Mouse (Mus musculus) regulatory T cell (primary cell): ENCODE measurements around the gene Duoxa2.
"Not testable (repeated sequence)": the region's sequence is repeated elsewhere in the genome, so short reads cannot be mapped to it uniquely, and the experiment has no call there.

Experiments
- in situ Hi-C: fragments of 300-600 bp; cut with MboI, MseI; formaldehyde crosslinking; loops from one replicate; pipeline ENCODE4 v1.15.1; 2025; ENCODE audit warnings: high pct_unique_total_duplicates

Gene Duoxa2

DNA sequence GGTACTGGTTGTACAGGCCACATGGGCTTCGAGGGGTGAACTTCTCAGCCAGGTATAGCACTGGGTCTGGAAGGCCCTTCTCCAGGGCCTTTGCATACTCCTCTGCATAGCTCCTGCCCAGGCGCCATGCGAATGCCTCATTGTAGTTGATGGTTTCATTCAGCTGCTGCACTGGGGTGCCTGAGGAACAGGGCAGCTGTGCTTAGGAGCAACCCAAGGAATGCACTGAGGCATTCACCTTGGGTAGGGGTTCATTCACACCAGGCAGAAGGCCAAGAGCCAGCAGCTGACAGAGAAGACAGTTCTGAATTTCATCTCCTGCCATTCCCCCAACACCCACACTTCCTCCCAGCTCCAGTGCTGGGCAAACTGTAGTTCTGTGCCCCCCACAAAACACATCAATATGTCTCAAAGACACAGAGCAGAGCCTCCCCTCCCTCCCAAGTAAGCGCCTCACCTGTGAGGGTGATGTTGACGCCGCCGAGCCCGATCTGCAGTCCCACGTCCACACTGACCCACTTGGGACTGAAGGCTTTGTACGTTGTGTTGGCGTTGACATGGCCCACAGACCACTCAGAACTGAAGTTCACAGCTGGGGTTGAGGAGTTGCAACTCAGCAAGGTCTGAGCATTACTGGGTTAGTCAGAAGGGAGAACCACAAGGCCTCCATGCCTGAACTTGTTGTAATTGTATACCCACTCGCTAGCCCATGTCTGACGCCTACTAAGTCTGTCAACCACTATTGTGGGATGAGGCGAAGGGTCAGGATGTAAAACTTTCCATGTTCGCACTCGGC, 6.6 kb downstream of the Duoxa2 start:
- in situ Hi-C loops: loop anchor here (5.0 kb wide), 1 partner anchor 42 kb away; no protein-coding TSS in a partner anchor

- in situ Hi-C loops: loop anchor here (5.0 kb wide), 1 partner anchor 41 kb away; no protein-coding TSS in a partner anchor
These were observed 7.5 kb downstream of the Duoxa2 start for GRCm38 (mm10) chr2:122306184-122306583.

- in situ Hi-C loops: loop anchor here (5.0 kb wide), 1 partner anchor 38 kb away; no protein-coding TSS in a partner anchor
These were observed 10.9 kb downstream of the Duoxa2 start for GRCm38 (mm10) chr2:122309647-122310046.

- in situ Hi-C loops: no loop called here
These were observed 12.9 kb downstream of the Duoxa2 start for GRCm38 (mm10) chr2:122311561-122311960.

GRCm38 (mm10) chr2:122312722-122313417, 14.2 kb downstream of the Duoxa2 start:
- in situ Hi-C loops: no loop called here

DNA sequence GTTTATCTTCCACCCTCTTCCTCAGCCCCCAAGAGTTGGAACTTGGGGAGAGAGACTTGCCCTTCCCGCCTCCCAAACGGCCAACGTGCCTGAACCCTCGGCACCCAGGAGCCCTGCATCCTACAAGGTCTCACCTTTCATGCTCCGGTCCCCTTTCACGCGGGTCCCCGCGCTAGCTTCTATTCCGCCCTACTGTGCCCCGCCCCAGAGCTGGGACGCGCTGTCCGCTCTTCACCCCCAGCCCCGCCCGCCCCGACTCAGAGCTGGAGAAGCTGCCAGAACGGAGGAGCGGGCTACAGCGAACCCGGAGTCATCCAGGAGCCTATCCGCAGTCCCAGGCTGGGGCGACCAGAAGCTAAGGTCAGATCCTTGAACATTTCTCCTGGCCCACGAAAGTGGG, 14.8 kb downstream of the Duoxa2 start, which contains the start of gene Duoxa1:
TSS of gene Duoxa1 (minus strand) at position 195 of the 400 bp plus-strand sequence.
- in situ Hi-C loops: no loop called here

- in situ Hi-C loops: no loop called here
These were observed 16.7 kb downstream of the Duoxa2 start, which contains the start of gene Duox1 for GRCm38 (mm10) chr2:122315372-122315771. Duox1 (plus strand) TSS chr2:122315672.

DNA sequence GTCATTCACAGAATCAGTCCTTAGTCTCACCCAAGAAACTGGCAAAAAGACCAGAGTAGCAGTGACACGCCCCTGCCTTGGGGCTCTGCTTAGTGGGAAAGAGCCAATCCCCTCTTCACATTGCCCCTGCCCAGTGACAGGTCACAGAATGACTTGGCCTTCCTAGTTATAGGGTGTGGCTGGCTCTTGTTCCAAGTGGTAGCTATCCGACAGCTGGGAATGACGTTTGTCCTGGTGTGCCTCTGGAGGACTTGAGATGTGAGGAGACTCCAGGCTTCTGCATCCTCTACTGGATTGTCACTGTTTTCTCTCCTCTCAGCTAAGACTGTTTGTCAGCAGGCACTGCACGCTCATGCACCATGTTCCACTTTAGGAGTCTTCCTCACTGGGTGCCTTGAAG, 18.7 kb downstream of the Duoxa2 start:
- in situ Hi-C loops: no loop called here

- in situ Hi-C loops: loop anchor here (10.0 kb wide), 1 partner anchor 1549 kb away; no protein-coding TSS in a partner anchor
These were observed 25.3 kb downstream of the Duoxa2 start for GRCm38 (mm10) chr2:122323960-122324359.

DNA sequence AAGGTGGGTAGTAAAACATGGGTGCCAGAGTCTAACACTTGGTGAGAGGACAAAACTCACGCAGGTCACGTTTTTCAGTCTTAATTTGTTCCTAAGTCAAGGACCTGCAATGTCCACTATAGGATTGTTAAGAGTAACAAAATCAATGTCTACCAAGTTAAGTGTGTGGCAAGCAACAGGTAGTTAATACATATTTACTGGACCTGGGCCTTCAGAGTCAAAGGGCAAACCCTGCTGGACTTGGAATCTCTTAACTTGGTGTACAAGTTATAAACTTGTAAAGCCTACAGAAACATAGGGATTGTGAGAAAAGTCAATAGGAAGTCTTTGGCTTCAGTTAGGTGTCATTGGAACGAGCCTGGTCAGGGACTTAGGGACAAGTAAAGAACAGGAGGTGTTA, 25.9 kb downstream of the Duoxa2 start:
- in situ Hi-C loops: loop anchor here (10.0 kb wide), 1 partner anchor 1550 kb away; no protein-coding TSS in a partner anchor

- in situ Hi-C loops: loop anchor here (10.0 kb wide), 1 partner anchor 1551 kb away; no protein-coding TSS in a partner anchor
These were observed 26.7 kb downstream of the Duoxa2 start for GRCm38 (mm10) chr2:122325361-122325760.

- in situ Hi-C loops: loop anchor here (10.0 kb wide), 1 partner anchor 1553 kb away; no protein-coding TSS in a partner anchor
These were observed 29.3 kb downstream of the Duoxa2 start for GRCm38 (mm10) chr2:122327986-122328385.

DNA sequence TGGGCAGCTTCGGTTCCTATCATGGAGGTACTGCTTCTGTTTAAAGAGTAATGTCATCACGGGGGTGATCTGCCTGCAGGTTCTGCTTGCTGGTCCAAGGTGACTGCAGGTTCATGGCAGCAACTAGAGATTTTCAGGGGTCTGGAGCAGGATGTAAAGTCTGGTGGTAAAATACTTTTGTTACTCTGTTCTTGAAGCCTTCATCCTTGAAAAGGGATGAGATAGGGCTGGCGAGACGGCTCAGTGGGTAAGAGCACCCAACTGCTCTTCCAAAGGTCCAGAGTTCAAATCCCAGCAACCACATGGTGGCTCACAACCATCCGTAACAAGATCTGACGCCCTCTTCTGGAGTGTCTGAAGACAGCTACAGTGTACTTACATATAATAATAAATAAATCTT, 31.6 kb downstream of the Duoxa2 start:
- in situ Hi-C loops: not testable (repeated sequence)

GRCm38 (mm10) chr2:122332222-122332621, 33.5 kb downstream of the Duoxa2 start:
- in situ Hi-C loops: no loop called here

- in situ Hi-C loops: no loop called here
These were observed 35.5 kb downstream of the Duoxa2 start for GRCm38 (mm10) chr2:122334170-122334569.

DNA sequence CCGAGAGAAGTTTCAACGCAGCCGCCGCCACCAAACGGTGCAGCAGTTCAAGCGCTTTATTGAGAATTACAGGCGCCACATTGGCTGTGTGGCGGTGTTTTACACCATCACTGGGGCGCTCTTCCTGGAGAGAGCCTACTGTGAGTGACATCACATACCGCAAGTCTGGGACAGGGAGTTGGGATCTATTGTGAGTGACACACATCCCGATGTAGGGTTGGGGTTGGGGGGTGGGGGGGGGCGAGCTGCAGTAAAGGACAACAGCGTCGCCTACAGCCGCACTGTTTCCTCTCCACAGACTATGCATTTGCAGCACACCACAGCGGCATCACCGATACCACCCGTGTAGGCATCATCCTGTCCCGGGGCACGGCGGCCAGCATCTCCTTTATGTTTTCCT, 38.6 kb downstream of the Duoxa2 start:
- in situ Hi-C loops: no loop called here

GRCm38 (mm10) chr2:122345106-122345893, 46.6 kb downstream of the Duoxa2 start:
- in situ Hi-C loops: loop anchor here (5.0 kb wide), 1 partner anchor 38 kb away; no protein-coding TSS in a partner anchor

- in situ Hi-C loops: loop anchor here (5.0 kb wide), 1 partner anchor 39 kb away; no protein-coding TSS in a partner anchor
These were observed 47.5 kb downstream of the Duoxa2 start for GRCm38 (mm10) chr2:122346164-122346563.

GRCm38 (mm10) chr2:122347257-122347656, 48.6 kb downstream of the Duoxa2 start:
- in situ Hi-C loops: loop anchor here (5.0 kb wide), 1 partner anchor 40 kb away; no protein-coding TSS in a partner anchor

- in situ Hi-C loops: loop anchor here (5.0 kb wide), 1 partner anchor 41 kb away; no protein-coding TSS in a partner anchor
These were observed 49.9 kb downstream of the Duoxa2 start for GRCm38 (mm10) chr2:122348531-122349131.
